Mouse (Mus musculus): ENCODE data around the gene Snx29.

Snx29 gene

DNA sequence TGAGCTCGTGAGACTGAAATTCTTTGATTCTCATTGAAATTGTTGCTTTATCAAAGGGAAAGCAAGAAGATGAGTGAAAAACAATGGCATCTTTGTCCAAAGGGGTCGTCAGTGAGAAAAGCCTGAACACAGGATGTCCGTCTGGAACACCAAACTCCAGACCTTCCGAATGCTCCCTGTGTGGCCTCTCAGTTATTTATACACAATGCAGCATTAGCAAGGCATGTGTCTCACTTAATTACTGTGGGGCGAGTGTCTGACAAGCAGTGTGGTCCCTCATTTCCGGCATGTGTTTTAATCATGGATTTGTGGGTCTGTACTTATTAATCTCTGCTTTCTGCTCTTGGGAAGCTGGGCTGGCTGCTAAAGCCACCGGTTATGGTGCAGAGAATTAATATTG is 275.1 kb downstream of the Snx29 start:
- no peak for DNase-seq (ENCODE audit: low spot score)

DNA sequence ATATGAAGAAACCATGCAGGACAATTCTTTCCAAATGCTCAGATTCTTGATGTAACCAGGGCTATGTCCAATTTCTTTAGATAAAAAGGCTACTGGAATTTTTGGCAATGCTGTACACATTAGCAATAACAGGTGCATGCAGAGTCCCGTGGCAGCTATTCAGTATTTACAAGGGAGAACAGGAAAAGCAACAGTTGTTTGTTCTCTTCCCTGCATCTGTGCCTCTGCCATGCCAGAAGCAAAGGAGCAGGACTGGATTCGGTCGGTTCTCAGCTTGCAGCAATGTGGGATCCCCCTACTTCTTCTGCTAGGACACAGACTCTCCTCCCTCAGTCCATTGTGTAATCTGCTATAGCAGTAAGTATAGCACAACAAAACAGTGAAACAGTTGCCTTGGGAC is 276.8 kb downstream of the Snx29 start:
- no peak for DNase-seq (ENCODE audit: low spot score)

DNA sequence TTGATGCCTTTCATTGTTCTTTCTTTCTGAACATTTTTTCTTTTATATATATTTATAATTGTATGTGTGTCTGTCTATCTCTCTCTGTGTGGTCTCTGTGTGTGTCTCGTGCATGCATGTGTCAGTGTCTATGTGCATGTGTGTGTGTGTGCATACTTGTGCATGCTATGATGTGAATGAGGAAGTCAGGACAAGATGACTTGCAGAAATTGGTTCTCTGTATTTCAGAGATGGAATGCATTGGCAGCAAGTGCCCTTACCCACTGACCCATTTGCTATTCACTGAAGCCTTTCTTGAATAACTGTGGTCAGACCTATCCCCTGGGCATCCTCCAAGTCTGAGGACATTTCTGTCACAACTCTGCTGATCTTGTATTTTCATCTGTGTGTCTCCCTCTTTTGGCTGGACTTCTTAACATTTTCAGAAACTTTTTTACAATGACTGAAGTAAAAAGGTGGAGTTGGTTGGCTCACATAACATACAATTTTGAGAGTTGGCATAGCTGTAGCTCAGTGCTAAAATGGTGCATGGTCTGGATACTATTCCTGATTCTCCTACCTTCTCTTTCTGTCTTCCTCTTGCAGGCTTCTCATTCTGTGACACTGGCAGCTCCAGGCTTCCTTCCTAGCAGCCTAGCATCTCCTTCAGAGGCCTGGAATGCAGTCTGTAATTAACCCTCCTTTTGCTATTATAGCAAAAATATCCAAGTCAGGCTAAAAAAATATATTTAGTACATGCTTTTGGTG is 278.8 kb downstream of the Snx29 start:
- no peak for DNase-seq (ENCODE audit: low spot score)

GRCm38 (mm10) chr16:11603667-11604422 is 281.1 kb downstream of the Snx29 start:
- no peak for DNase-seq (ENCODE audit: low spot score)

GRCm38 (mm10) chr16:11612526-11613126 is 289.9 kb downstream of the Snx29 start:
- DNase-seq (ENCODE audit: low spot score) = no peak

DNA sequence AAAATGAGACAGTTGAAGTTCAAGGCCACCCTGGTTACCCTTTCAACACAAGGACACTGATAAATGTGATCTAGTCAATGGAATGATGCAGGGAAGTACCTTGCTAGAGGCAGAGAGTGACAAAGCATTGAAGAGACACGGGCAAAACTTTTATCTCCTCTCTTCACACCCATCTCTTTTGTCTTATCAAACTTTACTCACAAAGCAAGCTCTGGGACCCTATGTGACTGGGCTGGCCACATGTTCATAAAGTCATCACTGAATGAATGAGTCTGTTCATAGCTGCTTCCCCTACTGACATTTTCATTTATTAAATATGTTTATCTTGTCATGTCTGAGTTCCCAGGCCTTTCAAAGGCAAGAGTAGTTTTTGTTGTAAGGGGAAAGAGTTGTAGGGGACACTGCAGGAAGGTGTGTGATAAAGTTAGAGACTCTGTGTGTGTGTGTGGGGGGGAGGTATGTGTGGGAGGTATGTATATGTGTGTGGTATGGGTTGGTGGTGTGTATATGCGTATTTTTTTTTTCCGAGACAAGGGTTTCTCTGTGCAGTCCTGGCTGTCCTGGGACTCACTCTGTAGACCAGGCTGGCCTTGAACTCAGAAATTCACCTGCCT is 291.8 kb downstream of the Snx29 start:
- DNase-seq (ENCODE audit: low spot score) = no peak

- DNase-seq (ENCODE audit: low spot score) = no peak
These were observed 292.9 kb downstream of the Snx29 start for GRCm38 (mm10) chr16:11615633-11616032.

GRCm38 (mm10) chr16:11619951-11620350 is 297.2 kb downstream of the Snx29 start:
- no peak for DNase-seq (ENCODE audit: low spot score)

DNA sequence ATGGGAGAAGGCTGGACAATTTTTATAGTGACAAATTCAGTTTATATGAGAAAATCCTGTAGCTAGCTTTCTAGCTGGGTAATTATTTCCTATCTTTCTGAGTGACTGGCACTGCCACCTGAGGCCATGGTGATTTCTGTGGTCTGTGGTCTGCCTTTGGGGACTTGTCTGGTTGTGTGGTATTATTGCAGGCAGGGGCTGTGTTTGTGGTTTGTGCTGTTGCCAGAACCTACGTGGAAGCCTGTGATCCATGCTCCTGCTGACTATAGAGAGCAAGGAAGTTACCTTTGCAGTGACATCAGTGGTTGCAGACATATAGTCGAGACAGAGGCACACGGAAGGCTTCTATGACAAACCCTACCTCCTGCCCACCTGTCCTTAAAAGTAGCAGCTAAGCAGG is 298.3 kb downstream of the Snx29 start:
- no peak for DNase-seq (ENCODE audit: low spot score)

DNA sequence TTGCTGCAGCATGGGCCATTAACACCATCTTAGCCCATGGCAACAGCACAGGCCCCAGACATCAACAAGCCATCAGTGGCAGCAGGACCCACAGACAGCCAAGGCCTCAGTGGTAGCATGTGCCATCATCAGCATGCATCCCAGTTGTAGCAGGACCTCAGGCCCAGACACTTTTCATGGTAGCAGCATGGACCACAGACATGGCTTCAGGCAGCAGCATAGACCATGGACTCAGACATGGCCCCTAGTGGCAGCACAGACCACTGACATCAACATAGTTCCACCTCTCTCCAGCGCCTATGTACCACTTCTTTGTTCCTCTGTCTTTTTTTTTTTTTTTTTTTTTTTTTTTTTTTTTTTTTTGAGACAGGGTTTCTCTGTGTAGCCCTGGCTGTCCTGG is 299.0 kb downstream of the Snx29 start:
- no peak for DNase-seq (ENCODE audit: low spot score)

DNA sequence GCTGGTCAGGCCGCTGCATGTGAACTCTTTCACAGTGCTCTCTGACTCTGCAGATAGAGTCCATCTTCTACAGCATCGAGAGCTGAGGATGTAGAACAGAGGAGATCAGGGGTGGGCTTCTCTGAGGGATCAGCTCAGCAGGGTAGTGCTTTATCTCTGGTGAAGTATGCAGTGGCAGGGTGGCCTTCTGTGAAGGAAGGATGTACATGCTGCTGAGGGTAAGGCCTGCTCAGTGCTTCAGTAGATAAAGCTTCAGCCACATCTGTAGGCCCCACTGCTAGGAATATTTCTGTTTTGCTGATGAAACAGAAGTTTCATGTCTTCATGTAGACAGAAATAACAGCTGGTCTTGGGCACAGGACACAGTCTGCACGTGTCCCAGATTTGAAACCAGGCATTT is 300.3 kb downstream of the Snx29 start:
- DNase-seq (ENCODE audit: low spot score) = no peak

- no peak for DNase-seq (ENCODE audit: low spot score)
These were observed 301.4 kb downstream of the Snx29 start for GRCm38 (mm10) chr16:11624121-11624520.

DNA sequence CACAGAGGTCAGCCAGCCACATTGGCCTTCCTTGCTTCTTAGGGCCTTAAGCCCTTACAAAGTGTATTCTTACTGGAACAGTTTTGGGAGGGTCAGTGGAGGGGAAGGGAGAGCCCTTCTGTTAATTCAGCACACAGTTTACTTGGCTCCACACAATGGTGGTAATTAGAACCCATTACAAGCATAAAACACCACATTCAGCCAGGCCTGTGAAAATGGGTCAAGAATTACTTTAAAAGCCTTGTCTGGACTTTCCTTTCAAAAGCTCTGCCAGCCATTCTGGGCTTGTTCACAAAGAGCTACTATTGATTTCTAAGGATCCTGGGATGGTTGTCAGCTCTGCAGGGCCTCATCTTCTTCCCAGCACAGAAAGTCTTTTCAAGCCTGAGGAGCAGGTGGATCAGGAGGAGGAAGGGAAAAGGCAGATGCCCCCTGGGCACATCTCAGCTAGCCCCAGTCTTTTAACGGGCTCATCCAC is 303.3 kb downstream of the Snx29 start:
- DNase-seq (ENCODE audit: low spot score) = no peak

DNA sequence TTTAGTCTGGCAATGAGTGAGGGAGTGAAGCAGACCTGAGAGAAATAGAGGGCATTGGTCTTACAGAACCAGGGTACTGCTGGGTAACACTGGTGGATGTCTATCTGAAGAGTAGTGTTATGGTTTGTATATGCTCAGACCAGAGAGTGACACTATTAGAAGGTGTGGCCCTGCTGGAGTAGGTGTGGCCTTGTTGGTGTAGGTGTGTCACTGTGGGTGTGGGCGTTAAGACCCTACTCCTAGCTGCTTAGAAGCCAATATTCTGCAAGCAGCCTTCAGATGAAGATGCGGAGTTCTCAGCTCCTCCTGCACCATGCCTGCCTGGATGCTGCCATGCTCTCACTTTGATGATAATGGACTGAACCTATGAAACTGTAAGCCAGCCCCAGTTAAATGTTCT is 303.9 kb downstream of the Snx29 start:
- DNase-seq (ENCODE audit: low spot score) = no peak

- DNase-seq (ENCODE audit: low spot score) = no peak
These were observed 305.3 kb downstream of the Snx29 start for GRCm38 (mm10) chr16:11627866-11628638.

DNA sequence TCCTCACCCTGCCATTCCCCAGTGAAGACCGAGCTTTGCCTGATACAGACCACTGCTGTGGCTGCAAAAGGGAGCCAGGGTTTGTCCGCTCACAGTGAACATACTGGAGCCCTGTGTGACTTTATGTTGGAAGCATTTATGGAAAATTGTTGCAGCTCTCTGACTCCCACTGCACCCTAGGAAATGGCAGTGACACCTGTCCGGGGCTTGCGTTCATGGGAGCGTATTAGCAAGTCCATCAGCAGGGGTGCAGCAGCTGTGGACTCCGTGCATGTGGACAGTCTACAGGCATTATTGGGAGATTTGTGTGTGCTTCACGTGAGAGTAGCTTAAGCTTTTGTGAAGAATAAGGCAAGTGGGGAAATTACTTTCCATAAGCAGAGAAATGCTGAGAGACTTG is 307.0 kb downstream of the Snx29 start:
- DNase-seq (ENCODE audit: low spot score) = no peak

- DNase-seq (ENCODE audit: low spot score) = no peak
These were observed 307.8 kb downstream of the Snx29 start for GRCm38 (mm10) chr16:11630489-11630888.

DNA sequence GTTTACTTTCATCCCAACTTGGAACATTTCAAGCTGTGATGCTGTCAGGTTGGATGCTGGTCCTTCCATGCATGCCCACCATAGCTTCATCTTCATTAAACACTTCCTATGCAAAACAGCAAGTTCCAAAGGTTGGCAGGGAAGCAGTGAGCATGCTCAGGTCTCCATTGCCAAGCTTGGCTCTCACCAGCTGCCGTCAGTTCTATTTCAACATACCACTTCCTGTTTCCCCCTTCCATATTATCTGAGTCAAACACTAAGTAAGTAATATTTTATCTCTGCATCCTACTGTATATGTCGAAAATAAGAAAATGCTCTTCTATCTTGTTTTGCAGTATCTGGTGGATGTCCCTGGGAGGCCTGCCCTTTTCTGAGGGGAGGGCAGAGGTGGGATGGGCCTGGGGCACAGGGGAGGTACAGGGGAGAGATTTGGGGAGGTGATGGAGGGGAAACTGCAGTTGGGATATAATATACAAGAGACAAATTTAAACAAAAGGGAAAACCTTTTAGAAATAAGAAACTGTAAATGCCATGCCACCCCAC is 309.6 kb downstream of the Snx29 start:
- DNase-seq (ENCODE audit: low spot score) = no peak

DNA sequence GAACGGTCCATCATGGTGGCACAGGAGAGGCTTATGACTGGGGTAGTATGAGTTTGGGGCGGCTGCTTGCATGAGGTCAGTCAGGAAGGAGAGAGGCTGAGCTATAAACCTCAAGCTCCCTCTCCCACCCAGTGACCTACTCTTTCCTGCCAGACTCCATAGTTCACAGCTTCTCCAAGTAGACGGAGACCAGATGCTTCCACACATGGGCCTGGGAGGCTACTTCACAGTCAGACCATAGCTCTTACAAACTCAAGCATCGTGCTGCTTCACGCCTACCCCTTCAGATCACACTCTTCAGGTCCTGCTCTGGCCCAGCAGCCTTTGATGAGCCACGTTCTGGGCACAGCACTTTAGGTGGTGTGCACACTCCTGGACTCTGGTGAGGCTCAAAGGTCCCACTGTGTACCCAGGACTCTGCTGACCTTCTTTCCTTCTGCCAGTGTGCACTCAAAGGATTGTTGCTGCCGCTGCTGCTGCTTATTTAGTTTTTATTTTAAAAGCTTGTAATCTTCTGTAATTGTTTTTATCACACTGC is 313.6 kb downstream of the Snx29 start:
- no peak for DNase-seq (ENCODE audit: low spot score)

- no peak for DNase-seq (ENCODE audit: low spot score)
These were observed 314.2 kb downstream of the Snx29 start for GRCm38 (mm10) chr16:11636902-11637301.

GRCm38 (mm10) chr16:11637794-11638193 is 315.1 kb downstream of the Snx29 start:
- DNase-seq (ENCODE audit: low spot score) = no peak
